Mouse (Mus musculus): Measurements from ENCODE around the gene Pdzrn3. TPM values are rescaled to one million over a fixed set of nuclear protein-coding genes. Genes with fewer than 3 reads are reported as not detected.

Pdzrn3 gene
- polyA plus RNA-seq, 1 experiment from 2014 or later = 27.3 TPM

GRCm38 (mm10) chr6:101215436-101215791 lies 162.3 kb downstream of the Pdzrn3 start:
- H3K9ac ChIP-seq (ENCODE audit: low read length) = no peak overlapping the region
- ATAC-seq (ENCODE audit: insufficient read depth, low FRiP score, low TSS enrichment) (no peak), DNase-seq (ENCODE audit: low spot score) (no peak)
- no peaks in the 10 kb centered on the region for H3K27me3 ChIP-seq (ENCODE audit: control insufficient read depth, insufficient read depth, low read length)
- WGBS = 69% methylated on average over 16 of the region's 16 CpGs
- no peaks in the 10 kb centered on the region for H3K9me3 ChIP-seq (ENCODE audit: control insufficient read depth, low read length)
- no peaks in the 10 kb centered on the region for H3K4me1 ChIP-seq (ENCODE audit: control insufficient read depth, insufficient read depth, low read length)
- H3K27ac ChIP-seq (ENCODE audit: low read depth, low read length) = no peak overlapping the region
- H3K4me2 ChIP-seq (ENCODE audit: low read depth) = no peak overlapping the region
- no peaks in the 10 kb centered on the region for H3K36me3 ChIP-seq (ENCODE audit: control insufficient read depth, insufficient read depth, low read length)
- no peak overlapping the region for H3K4me3 ChIP-seq (ENCODE audit: low read depth, low read length)

- WGBS = 73% methylated on average over 8 of the region's 8 CpGs
- H3K27ac ChIP-seq (ENCODE audit: low read depth, low read length) = no peak overlapping the region
- no peak for DNase-seq (ENCODE audit: low spot score)
Observed at GRCm38 (mm10) chr6:101214734-101215435, 162.8 kb downstream of the Pdzrn3 start.

GRCm38 (mm10) chr6:101213066-101213465 lies 164.6 kb downstream of the Pdzrn3 start:
- ATAC-seq (ENCODE audit: insufficient read depth, low FRiP score, low TSS enrichment) = no peak

More at GRCm38 (mm10) chr6:101214734-101215435, 162.8 kb downstream of the Pdzrn3 start:
- Histone ChIP-seq H3K4me1 (ENCODE audit: control insufficient read depth, insufficient read depth, low read length) (no peaks in the 10 kb centered on the region), H3K9me3 (ENCODE audit: control insufficient read depth, low read length) (no peaks in the 10 kb centered on the region), H3K27me3 (ENCODE audit: control insufficient read depth, insufficient read depth, low read length) (no peaks in the 10 kb centered on the region), H3K4me2 (ENCODE audit: low read depth) (no peak overlapping the region), H3K9ac (ENCODE audit: low read length) (no peak overlapping the region), H3K36me3 (ENCODE audit: control insufficient read depth, insufficient read depth, low read length) (no peaks in the 10 kb centered on the region), H3K4me3 (ENCODE audit: low read depth, low read length) (no peak overlapping the region)
- ATAC-seq (ENCODE audit: insufficient read depth, low FRiP score, low TSS enrichment) = no peak

GRCm38 (mm10) chr6:101212086-101212485 lies 165.6 kb downstream of the Pdzrn3 start:
- Histone ChIP-seq H3K4me2 (ENCODE audit: low read depth) (no peak overlapping the region), H3K27ac (ENCODE audit: low read depth, low read length) (no peak overlapping the region), H3K9me3 (ENCODE audit: control insufficient read depth, low read length) (no peaks in the 10 kb centered on the region), H3K4me1 (ENCODE audit: control insufficient read depth, insufficient read depth, low read length) (no peaks in the 10 kb centered on the region), H3K9ac (ENCODE audit: low read length) (no peak overlapping the region), H3K4me3 (ENCODE audit: low read depth, low read length) (no peak overlapping the region), H3K27me3 (ENCODE audit: control insufficient read depth, insufficient read depth, low read length) (no peaks in the 10 kb centered on the region), H3K36me3 (ENCODE audit: control insufficient read depth, insufficient read depth, low read length) (no peaks in the 10 kb centered on the region)
- no peak for ATAC-seq (ENCODE audit: insufficient read depth, low FRiP score, low TSS enrichment)
- no peak for DNase-seq (ENCODE audit: low spot score)
- WGBS = 93% methylated on average over 6 of the region's 6 CpGs

More at GRCm38 (mm10) chr6:101213066-101213465, 164.6 kb downstream of the Pdzrn3 start:
- Histone ChIP-seq H3K4me1 (ENCODE audit: control insufficient read depth, insufficient read depth, low read length) (no peaks in the 10 kb centered on the region), H3K36me3 (ENCODE audit: control insufficient read depth, insufficient read depth, low read length) (no peaks in the 10 kb centered on the region), H3K27ac (ENCODE audit: low read depth, low read length) (no peak overlapping the region), H3K9ac (ENCODE audit: low read length) (no peak overlapping the region), H3K4me3 (ENCODE audit: low read depth, low read length) (no peak overlapping the region), H3K9me3 (ENCODE audit: control insufficient read depth, low read length) (no peaks in the 10 kb centered on the region), H3K27me3 (ENCODE audit: control insufficient read depth, insufficient read depth, low read length) (no peaks in the 10 kb centered on the region), H3K4me2 (ENCODE audit: low read depth) (no peak overlapping the region)
- 83% methylated on average over 5 of the region's 5 CpGs for WGBS
- no peak for DNase-seq (ENCODE audit: low spot score)

- H3K9ac ChIP-seq (ENCODE audit: low read length) = no peak overlapping the region
- no peak overlapping the region for H3K4me2 ChIP-seq (ENCODE audit: low read depth)
- ATAC-seq (ENCODE audit: insufficient read depth, low FRiP score, low TSS enrichment) (no peak), DNase-seq (ENCODE audit: low spot score) (no peak)
- no peaks in the 10 kb centered on the region for H3K36me3 ChIP-seq (ENCODE audit: control insufficient read depth, insufficient read depth, low read length)
- no peak overlapping the region for H3K27ac ChIP-seq (ENCODE audit: low read depth, low read length)
- no peaks in the 10 kb centered on the region for H3K9me3 ChIP-seq (ENCODE audit: control insufficient read depth, low read length)
- no peaks in the 10 kb centered on the region for H3K4me1 ChIP-seq (ENCODE audit: control insufficient read depth, insufficient read depth, low read length)
- no peaks in the 10 kb centered on the region for H3K27me3 ChIP-seq (ENCODE audit: control insufficient read depth, insufficient read depth, low read length)
- H3K4me3 ChIP-seq (ENCODE audit: low read depth, low read length) = no peak overlapping the region
- 88% methylated on average over 8 of the region's 8 CpGs for WGBS
Observed at GRCm38 (mm10) chr6:101211361-101211841, 166.3 kb downstream of the Pdzrn3 start.

- Histone ChIP-seq H3K4me2 (ENCODE audit: low read depth) (peak overlapping the region; percentile 73), H3K4me1 (ENCODE audit: control insufficient read depth, insufficient read depth, low read length) (peaks cover 28% of the 10 kb centered on the region), H3K27ac (ENCODE audit: low read depth, low read length) (peak overlapping the region; percentile 92), H3K9me3 (ENCODE audit: control insufficient read depth, low read length) (no peaks in the 10 kb centered on the region), H3K9ac (ENCODE audit: low read length) (peak overlapping the region; percentile 63), H3K27me3 (ENCODE audit: control insufficient read depth, insufficient read depth, low read length) (no peaks in the 10 kb centered on the region), H3K4me3 (ENCODE audit: low read depth, low read length) (peak overlapping the region; percentile 40), H3K36me3 (ENCODE audit: control insufficient read depth, insufficient read depth, low read length) (no peaks in the 10 kb centered on the region)
- ATAC-seq (ENCODE audit: insufficient read depth, low FRiP score, low TSS enrichment) = peak; percentile 70
- 10% methylated on average over 8 of the region's 8 CpGs for WGBS
- DNase-seq (ENCODE audit: low spot score) = peak; percentile 61
Observed at GRCm38 (mm10) chr6:101198943-101199298, 178.8 kb downstream of the Pdzrn3 start.

GRCm38 (mm10) chr6:101198284-101198942 lies 179.3 kb downstream of the Pdzrn3 start:
- H3K9ac ChIP-seq (ENCODE audit: low read length) = peak overlapping the region; percentile 63
- peaks cover 28% of the 10 kb centered on the region for H3K4me1 ChIP-seq (ENCODE audit: control insufficient read depth, insufficient read depth, low read length)
- 4% methylated on average over 24 of the region's 24 CpGs for WGBS
- H3K27ac ChIP-seq (ENCODE audit: low read depth, low read length) = peak overlapping the region; percentile 92
- peak overlapping the region; percentile 73 for H3K4me2 ChIP-seq (ENCODE audit: low read depth)
- no peaks in the 10 kb centered on the region for H3K9me3 ChIP-seq (ENCODE audit: control insufficient read depth, low read length)
- DNase-seq (ENCODE audit: low spot score) (peak; percentile 84), ATAC-seq (ENCODE audit: insufficient read depth, low FRiP score, low TSS enrichment) (peak; percentile 89)
- no peaks in the 10 kb centered on the region for H3K27me3 ChIP-seq (ENCODE audit: control insufficient read depth, insufficient read depth, low read length)
- H3K36me3 ChIP-seq (ENCODE audit: control insufficient read depth, insufficient read depth, low read length) = no peaks in the 10 kb centered on the region
- peak overlapping the region; percentile 40 for H3K4me3 ChIP-seq (ENCODE audit: low read depth, low read length)

GRCm38 (mm10) chr6:101197642-101198041 lies 180.1 kb downstream of the Pdzrn3 start:
- 8% methylated on average over 5 of the region's 5 CpGs for WGBS
- H3K4me1 ChIP-seq (ENCODE audit: control insufficient read depth, insufficient read depth, low read length) = peaks cover 28% of the 10 kb centered on the region
- ATAC-seq (ENCODE audit: insufficient read depth, low FRiP score, low TSS enrichment) (no peak), DNase-seq (ENCODE audit: low spot score) (peak; percentile 68)
- no peaks in the 10 kb centered on the region for H3K27me3 ChIP-seq (ENCODE audit: control insufficient read depth, insufficient read depth, low read length)
- H3K36me3 ChIP-seq (ENCODE audit: control insufficient read depth, insufficient read depth, low read length) = no peaks in the 10 kb centered on the region
- H3K9me3 ChIP-seq (ENCODE audit: control insufficient read depth, low read length) = no peaks in the 10 kb centered on the region
- H3K9ac ChIP-seq (ENCODE audit: low read length) = peak overlapping the region; percentile 63; the same call in 1 of the 2 replicates
- H3K4me3 ChIP-seq (ENCODE audit: low read depth, low read length) = peak overlapping the region; percentile 11
- peak overlapping the region; percentile 92 for H3K27ac ChIP-seq (ENCODE audit: low read depth, low read length)
- peak overlapping the region; percentile 73 for H3K4me2 ChIP-seq (ENCODE audit: low read depth)

- 65% methylated on average over 5 of the region's 5 CpGs for WGBS
- Histone ChIP-seq H3K9me3 (ENCODE audit: control insufficient read depth, low read length) (no peaks in the 10 kb centered on the region), H3K9ac (ENCODE audit: low read length) (no peak overlapping the region), H3K27me3 (ENCODE audit: control insufficient read depth, insufficient read depth, low read length) (no peaks in the 10 kb centered on the region), H3K4me2 (ENCODE audit: low read depth) (peak overlapping the region; percentile 13; the same call in 1 of the 2 replicates), H3K4me3 (ENCODE audit: low read depth, low read length) (no peak overlapping the region), H3K27ac (ENCODE audit: low read depth, low read length) (no peak overlapping the region), H3K36me3 (ENCODE audit: control insufficient read depth, insufficient read depth, low read length) (no peaks in the 10 kb centered on the region), H3K4me1 (ENCODE audit: control insufficient read depth, insufficient read depth, low read length) (peaks cover 28% of the 10 kb centered on the region)
- DNase-seq (ENCODE audit: low spot score) (no peak), ATAC-seq (ENCODE audit: insufficient read depth, low FRiP score, low TSS enrichment) (no peak)
Observed at GRCm38 (mm10) chr6:101195891-101196290, 181.8 kb downstream of the Pdzrn3 start.
